Mouse (Mus musculus): ENCODE measurements around the gene Oas1c.
"Not testable (repeated sequence)": the region's sequence is repeated elsewhere in the genome, so short reads cannot be mapped to it uniquely, and the experiment has no call there.

Oas1c gene

GRCm38 (mm10) chr5:120811951-120812819, at the start of gene Oas1c:
Gene Oas1c (minus strand): TSS chr5:120812514.
- DNase-seq (ENCODE audit: low read depth, low spot score), result peak; percentile 93

GRCm38 (mm10) chr5:120861121-120861520, 48.8 kb upstream of the Oas1c start, which contains the start of gene Oas1h:
Gene Oas1h (plus strand): TSS chr5:120861421.
- DNase-seq (ENCODE audit: low read depth, low spot score), result peak; percentile 49

DNA sequence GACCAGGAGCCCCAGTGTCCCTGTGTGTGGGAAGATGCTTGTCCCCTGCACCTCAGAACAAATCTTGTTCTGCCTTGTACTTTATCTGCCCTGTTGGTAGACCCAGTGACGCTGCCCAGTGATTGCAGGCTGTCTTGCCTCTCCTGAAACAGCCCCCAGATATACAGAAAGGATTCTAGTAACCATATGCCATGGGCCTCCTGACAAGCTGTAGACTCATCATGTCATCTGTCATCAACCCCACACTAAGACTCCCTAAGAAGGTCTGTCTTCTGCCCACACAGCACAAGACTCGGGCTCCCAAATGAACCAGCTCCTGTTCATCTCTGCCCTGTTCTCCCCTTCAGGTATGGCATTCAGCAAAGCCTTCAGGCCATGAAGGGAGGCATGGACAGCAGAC, 46.9 kb upstream of the Oas1c start:
- no peak for DNase-seq (ENCODE audit: low read depth, low spot score)

DNA sequence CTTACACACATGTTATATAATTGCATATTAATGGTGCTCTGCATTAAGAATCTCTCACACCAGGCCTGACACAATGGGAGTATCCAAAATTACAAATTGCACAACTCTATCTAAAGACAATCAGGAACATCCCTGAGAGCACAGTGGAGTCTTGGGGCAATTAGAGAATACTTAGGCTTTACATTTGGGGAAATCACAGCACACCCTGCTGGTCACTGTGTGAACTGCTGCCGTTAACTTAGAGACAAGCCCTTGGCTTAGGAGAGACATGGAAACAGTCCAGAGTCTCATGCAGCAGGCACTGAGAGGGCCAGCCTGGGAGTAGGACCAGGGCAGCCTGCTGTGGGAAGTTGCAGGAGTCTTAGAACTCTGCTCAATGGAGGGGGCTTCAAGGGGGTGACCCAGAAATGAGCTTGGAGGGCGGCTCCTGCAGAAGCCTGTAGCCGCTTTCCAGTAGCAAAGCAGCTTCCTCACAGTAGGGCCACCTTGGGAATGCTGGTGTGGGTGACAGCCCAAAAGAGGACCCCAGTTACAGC, 37.4 kb upstream of the Oas1c start:
- DNase-seq (ENCODE audit: low read depth, low spot score), result peak; percentile 86

GRCm38 (mm10) chr5:120847067-120847466, 34.8 kb upstream of the Oas1c start, which contains the start of gene Oas1f:
Gene Oas1f (plus strand): TSS chr5:120847367.
- DNase-seq (ENCODE audit: low read depth, low spot score), result no peak

GRCm38 (mm10) chr5:120844713-120845112, 32.4 kb upstream of the Oas1c start:
- DNase-seq (ENCODE audit: low read depth, low spot score), result no peak

DNA sequence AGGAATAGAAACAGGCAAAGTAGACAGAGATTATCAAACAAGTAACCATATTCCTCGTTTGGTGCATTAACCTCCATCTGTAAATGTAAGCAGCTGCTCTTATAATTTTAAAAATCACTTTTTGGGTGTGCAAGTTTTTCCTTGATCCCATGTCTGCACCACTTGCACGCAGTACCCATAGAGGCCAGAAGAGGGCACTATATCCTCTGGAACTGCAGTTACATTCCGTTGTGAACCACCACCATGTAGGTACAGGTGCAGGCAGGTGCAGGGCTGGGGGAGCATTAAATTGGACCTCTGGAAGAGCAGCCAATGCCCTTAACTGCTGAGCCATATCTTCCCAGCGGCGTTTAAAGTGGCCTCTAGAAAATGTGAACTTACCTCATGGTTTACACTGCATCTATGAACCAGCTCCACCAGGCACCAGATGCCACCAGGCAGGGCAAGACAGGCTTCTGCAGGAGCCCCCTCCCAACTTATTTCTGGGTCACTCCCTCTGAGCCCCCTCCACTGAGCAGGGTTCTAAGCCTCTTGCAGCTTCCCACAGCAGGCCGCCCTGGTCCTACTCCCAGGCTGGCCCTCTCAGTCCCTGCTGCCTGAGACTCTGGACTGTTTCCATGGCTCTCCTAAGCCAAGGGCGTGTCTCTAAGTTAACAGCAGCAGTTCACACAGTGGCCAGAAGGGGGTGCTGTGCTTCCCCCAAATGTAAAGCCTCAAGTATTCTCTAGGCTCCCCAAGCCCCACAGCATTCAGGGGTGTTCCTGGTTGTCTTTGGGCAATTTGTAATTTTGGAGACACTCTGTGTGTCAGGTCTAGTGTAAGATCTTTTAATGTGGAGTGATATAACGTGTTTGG, 24.6 kb upstream of the Oas1c start:
- DNase-seq (ENCODE audit: low read depth, low spot score), result peak; percentile 91

- peak; percentile 84 for DNase-seq (ENCODE audit: low read depth, low spot score)
Observed at GRCm38 (mm10) chr5:120833335-120834280, 21.3 kb upstream of the Oas1c start.

DNA sequence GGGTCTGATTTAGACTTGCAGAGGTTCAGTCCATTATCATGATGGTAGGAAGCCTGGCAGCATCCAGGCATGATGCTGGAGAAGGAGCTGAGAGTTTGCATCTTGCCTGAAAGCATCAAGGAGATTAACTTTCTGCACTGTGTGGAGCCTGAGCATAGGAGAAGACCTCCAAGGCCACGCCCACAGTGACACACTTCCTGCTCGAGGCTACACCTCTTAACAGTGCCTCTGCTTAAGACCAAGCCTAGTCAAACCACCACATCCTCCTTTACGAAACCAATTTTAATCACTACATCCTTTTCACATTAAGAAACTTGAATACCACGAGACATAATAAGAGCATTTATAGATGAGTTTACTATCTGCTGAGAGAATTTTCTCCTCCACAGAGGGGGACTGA, 18.7 kb upstream of the Oas1c start:
- DNase-seq (ENCODE audit: low read depth, low spot score), result no peak

DNA sequence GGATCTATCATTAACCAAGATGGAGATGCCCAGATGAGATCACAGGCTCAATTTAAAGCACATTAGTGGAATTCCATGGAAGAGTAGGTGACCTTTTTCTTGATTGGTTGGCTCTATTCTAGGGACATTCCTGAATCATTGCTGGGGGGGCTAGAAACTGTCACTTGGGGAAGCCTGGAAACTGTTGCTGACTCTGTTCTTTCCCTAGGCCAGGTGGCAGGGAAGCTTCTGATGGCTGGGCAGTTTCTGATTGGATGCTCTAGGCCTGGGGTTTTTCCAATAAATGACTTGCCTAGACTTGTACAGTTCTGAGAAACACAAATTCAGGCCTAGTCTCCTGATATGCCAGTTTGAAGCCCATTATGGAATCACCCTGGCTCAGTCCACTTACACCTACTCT, 6.7 kb upstream of the Oas1c start:
- no peak for DNase-seq (ENCODE audit: low read depth, low spot score)

GRCm38 (mm10) chr5:120815949-120816348, 3.6 kb upstream of the Oas1c start:
- peak; percentile 74 for DNase-seq (ENCODE audit: low read depth, low spot score)

DNA sequence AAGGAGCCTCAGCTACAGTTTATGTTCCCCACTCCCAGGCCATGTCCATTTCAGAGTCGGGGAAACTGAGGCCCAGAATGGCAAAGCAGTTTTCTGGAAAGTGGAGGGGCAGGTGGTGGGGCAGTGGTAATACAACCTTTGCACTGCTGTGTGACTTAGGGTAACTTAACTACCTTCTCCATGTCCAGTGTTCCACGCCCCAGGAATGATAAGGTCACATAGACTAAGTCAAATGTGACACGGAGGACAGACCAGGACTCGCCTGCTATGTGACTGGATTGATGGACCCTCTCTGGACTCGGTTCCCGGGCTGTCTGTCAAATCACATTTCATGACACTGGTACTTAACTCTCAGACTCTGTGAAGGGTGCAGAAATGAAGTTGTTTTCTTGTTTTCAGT, 709 bp upstream of the Oas1c start:
- no peak for DNase-seq (ENCODE audit: low read depth, low spot score)

DNA sequence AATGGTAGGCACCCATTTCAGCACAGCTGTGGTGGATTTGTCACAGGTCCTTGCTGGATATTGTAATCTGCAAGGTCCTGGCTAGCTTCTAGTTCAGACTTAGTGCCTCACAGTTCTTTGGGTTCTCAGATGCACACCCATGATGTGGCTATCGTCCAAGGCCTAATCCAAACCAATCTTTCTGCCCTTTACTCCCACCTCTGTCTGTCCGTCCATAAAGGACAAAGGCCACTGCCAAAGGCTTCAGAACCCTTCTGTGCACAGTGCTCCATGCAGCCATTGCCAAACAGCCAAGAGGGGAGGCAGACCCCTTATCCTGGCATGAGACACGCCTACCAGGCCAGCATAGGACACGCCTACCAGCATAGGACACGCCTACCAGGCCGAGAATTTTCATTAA, 3.1 kb downstream of the Oas1c start:
- no peak for DNase-seq (ENCODE audit: low read depth, low spot score)

DNA sequence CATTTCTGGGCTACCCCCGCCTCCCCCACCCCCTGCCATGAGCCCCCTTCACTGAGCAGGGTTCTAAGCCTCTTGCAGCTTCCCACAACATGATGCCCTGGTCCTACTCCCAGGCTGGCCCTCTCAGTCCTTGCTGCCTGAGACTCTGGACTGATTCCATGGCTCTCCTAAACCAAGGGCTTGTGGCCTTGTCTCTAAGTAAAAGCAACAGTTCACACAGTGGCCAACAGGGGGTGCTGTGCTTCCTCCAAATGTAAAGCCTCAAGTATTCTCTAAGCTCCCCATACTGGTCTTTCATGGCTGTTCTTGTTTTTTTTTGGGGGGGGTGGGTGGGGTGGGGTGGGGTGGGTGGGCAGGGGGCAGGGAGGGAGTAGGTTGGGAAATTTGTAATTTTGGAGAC, 5.9 kb downstream of the Oas1c start:
- peak; percentile 85 for DNase-seq (ENCODE audit: low read depth, low spot score)

GRCm38 (mm10) chr5:120803596-120803995, 8.7 kb downstream of the Oas1c start:
- DNase-seq (ENCODE audit: low read depth, low spot score), result no peak

GRCm38 (mm10) chr5:120798943-120799342, 13.4 kb downstream of the Oas1c start:
- not testable (repeated sequence) for DNase-seq (ENCODE audit: low read depth, low spot score)

GRCm38 (mm10) chr5:120798147-120798546, 14.2 kb downstream of the Oas1c start:
- not testable (repeated sequence) for DNase-seq (ENCODE audit: low read depth, low spot score)

- not testable (repeated sequence) for DNase-seq (ENCODE audit: low read depth, low spot score)
Observed at GRCm38 (mm10) chr5:120795480-120796034, 16.8 kb downstream of the Oas1c start, which contains the start of gene Oas1e. Gene Oas1e (minus strand): TSS chr5:120795530.

DNA sequence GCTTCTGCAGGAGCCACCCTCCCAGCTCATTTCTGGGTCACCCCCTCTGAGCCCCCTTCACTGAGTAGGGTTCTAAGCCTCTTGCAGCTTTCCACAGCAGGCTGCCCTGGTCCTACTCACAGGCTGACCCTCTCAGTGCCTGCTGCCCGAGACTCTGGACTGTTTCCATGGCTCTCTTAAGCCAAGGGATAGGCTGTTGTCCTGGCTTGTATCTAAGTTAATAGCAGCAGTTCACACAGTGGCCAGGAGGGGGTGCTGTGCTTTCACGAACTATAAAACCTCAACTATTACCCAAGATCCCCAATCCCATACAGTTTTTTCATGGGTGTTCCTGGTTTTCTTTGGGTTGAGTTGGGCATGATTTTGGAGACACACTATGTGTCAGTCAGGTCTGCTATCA, 19.3 kb downstream of the Oas1c start:
- DNase-seq (ENCODE audit: low read depth, low spot score), result peak; percentile 74

DNA sequence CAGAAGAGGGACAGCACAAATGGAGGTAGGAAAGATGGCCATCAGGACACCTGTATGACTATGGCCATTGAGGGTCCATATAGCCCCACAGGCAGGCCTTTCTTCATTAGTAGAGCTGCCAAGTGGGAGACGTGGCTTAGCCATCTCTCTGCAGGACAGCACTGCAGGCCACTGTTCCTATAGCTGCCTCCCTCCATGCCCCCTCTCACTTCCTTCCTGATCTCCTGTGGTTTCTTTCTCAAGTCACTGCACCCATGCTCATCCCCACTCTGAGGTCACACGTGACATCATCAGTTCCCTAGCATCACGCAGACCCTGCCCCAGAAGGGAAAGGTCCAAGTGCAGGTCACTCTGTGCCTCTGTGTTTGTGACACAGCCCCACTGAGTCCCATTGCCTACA, 25.3 kb downstream of the Oas1c start:
- DNase-seq (ENCODE audit: low read depth, low spot score), result no peak

GRCm38 (mm10) chr5:120782446-120782845, 29.9 kb downstream of the Oas1c start:
- DNase-seq (ENCODE audit: low read depth, low spot score), result peak; percentile 81

All from ZHBTc4 (cell line).